Mouse (Mus musculus) neural tube, embryonic 12.5 days (tissue): ENCODE data around the gene Acads. TPM values are rescaled to one million over a fixed set of nuclear protein-coding genes. Genes with fewer than 3 reads are reported as not detected.
A peak's percentile ranks its signal among the peaks of the same experiment; 100 is the strongest.
"Not testable (repeated sequence)": the region's sequence is repeated elsewhere in the genome, so short reads cannot be mapped to it uniquely, and the experiment has no call there.

Experiments used
- ATAC-seq: fragments of 200-750 bp; cut with Nextera tagmentation; 2 replicates; pipeline ENCODE4 v1.8.0; 2017; ENCODE audit warnings: low read depth, mild to moderate bottlenecking, moderate TSS enrichment, moderate library complexity; ENCODE audit not compliant: low FRiP score
- H3K27ac ChIP-seq: fragments of 300-500 bp; sonication (generic); 2 replicates; pipeline ENCODE4 v1.5.1; 2016
- H3K27me3 ChIP-seq: fragments of 300-500 bp; sonication (generic); replicated peaks from 2 replicates; pipeline ENCODE4 v1.6.1; 2016; ENCODE audit warnings: mild to moderate bottlenecking
- H3K36me3 ChIP-seq: fragments of 300-500 bp; sonication (generic); 2 replicates; pipeline ENCODE4 v1.6.1; 2016; ENCODE audit warnings: mild to moderate bottlenecking
- H3K4me1 ChIP-seq: fragments of 300-500 bp; sonication (generic); 2 replicates; pipeline ENCODE4 v1.6.1; 2016
- H3K4me2 ChIP-seq: fragments of 300-500 bp; sonication (generic); replicated peaks from 2 replicates; pipeline ENCODE4 v1.6.1; 2016; ENCODE audit warnings: mild to moderate bottlenecking
- H3K4me3 ChIP-seq: fragments of 300-500 bp; sonication (generic); 2 replicates; pipeline ENCODE4 v1.5.1; 2016
- H3K9ac ChIP-seq: fragments of 300-500 bp; sonication (generic); 2 replicates; pipeline ENCODE4 v1.6.1; 2016; ENCODE audit warnings: mild to moderate bottlenecking
- H3K9me3 ChIP-seq: fragments of 300-500 bp; sonication (generic); 2 replicates; pipeline ENCODE4 v1.6.1; 2016; ENCODE audit warnings: mild to moderate bottlenecking
- WGBS: fragments of 180-500 bp; shearing (Covaris S2); methylation state at CpG from one replicate; pipeline ENCODE4 v1.1.7; 2016; 5-methylcytosine and 5-hydroxymethylcytosine counted together
- polyA plus RNA-seq: library from polyadenylated mRNA; unstranded; fragments of >200 nt; fragmentation: Nextera tagmentation; extraction: Ambion mirVana; gene quantifications from 2 replicates; pipeline ENCODE4 v1.2.1, GENCODE M21; 2016

The Acads gene
- polyA plus RNA-seq, result 45.1 and 47.9 TPM in 2 replicates

GRCm38 (mm10) chr5:115118961-115119570, at the start of gene Acads:
Gene Acads (minus strand): TSS chr5:115119346.
- H3K27me3 ChIP-seq, result no peaks in the 10 kb centered on the region
- WGBS, result 1% methylated on average over 39 of the region's 39 CpGs
- ATAC-seq, result peak; percentile 91

DNA sequence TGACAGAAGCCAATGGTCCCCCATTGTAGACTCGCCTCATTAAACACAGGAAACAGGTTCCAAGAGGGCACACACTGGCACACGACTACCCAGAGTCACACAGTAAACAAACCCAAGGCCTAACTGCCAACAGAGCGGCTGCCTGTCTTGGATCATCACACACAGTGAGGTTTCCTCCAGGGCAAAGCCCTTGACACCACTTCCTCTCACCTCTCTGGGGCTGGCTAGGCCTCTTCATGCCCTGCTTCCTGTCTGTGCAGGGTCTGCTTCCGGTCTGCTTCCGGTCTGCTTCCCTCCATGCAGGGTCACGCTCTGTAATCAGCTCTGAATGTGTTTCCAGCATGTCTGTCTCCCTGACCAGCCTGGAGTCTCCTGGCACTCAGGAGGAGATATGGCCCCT, 48.2 kb upstream of the Acads start:
- Histone ChIP-seq H3K27ac (no peak overlapping the region), H3K4me2 (no peak overlapping the region), H3K9ac (no peak overlapping the region), H3K4me1 (peaks cover 4% of the 10 kb centered on the region; the same call in 1 of the 2 replicates), H3K36me3 (peaks cover 11% of the 10 kb centered on the region), H3K4me3 (no peak overlapping the region), H3K9me3 (no peaks in the 10 kb centered on the region), H3K27me3 (no peaks in the 10 kb centered on the region)
- WGBS, result 71% methylated on average over 6 of the region's 6 CpGs
- no peak for ATAC-seq

More at GRCm38 (mm10) chr5:115118961-115119570, at the start of gene Acads:
- Histone ChIP-seq H3K36me3 (peaks cover 32% of the 10 kb centered on the region), H3K9me3 (no peaks in the 10 kb centered on the region), H3K4me1 (peaks cover 11% of the 10 kb centered on the region), H3K9ac (peak within 1 kb of the TSS; percentile 83), H3K27ac (0 out of 2 replicates have a peak within 1 kb of the TSS, but pooled peaks have one; percentile 10), H3K4me3 (peak within 1 kb of the TSS; percentile 78), H3K4me2 (peak within 1 kb of the TSS; percentile 83)

GRCm38 (mm10) chr5:115166815-115167194, 47.7 kb upstream of the Acads start:
- no peak overlapping the region for H3K4me3 ChIP-seq
- peaks cover 4% of the 10 kb centered on the region; the same call in 1 of the 2 replicates for H3K4me1 ChIP-seq
- H3K36me3 ChIP-seq, result peaks cover 5% of the 10 kb centered on the region
- H3K9ac ChIP-seq, result no peak overlapping the region
- no peak overlapping the region for H3K27ac ChIP-seq
- no peak for ATAC-seq
- H3K27me3 ChIP-seq, result no peaks in the 10 kb centered on the region
- H3K4me2 ChIP-seq, result no peak overlapping the region
- no peaks in the 10 kb centered on the region for H3K9me3 ChIP-seq
- 83% methylated on average over 7 of the region's 7 CpGs for WGBS

DNA sequence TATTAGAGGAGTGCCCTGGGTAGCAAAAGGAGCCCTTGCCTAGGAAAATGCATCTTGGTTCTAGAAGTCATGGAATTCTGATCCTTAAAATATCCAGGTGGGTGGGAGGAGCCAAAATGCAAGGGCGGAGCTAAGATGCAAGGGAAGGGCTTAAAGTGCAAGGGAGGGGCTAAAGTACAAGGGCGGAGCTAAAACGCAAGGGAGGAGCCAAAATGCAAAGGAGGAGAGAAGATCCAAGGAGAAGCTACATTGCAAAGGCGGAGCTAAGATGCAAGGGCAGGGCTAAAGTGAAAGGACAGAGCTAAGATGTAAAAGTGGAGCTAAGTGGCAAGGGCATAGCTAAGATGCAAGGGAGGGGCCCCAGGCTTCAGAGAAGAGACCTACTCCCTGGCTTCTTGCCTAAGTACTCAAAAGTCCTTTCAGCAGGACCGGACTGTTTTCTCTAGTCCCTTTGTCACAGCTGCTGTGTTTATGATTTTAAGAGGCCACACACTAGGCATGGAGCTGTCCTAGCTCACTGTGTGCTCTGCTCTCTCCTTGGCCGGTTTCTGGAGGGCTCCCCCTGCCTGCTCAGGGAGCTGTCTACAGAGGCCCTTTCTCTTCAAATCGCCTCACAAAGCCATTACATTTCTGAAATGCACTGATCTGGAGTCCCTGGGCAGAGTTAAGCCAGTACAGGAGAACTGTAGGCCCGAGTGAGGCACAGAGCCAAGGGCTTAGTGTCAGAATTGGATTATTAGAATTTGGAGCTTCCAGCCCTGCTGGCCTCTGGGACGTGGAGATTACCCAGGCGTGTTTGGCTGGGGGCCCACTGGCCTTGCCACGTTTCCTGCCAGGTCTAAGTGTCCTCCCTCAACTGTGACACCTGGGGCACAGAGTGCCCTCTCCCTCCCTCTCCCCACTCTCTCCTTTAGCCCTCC, 47.0 kb upstream of the Acads start:
- Histone ChIP-seq H3K9me3 (no peaks in the 10 kb centered on the region), H3K9ac (no peak overlapping the region), H3K27me3 (no peaks in the 10 kb centered on the region), H3K36me3 (peaks cover 4% of the 10 kb centered on the region; the same call in 1 of the 2 replicates), H3K4me2 (no peak overlapping the region), H3K4me1 (peaks cover 4% of the 10 kb centered on the region; the same call in 1 of the 2 replicates), H3K4me3 (no peak overlapping the region), H3K27ac (no peak overlapping the region)
- no peak for ATAC-seq
- WGBS, result 57% methylated on average over 11 of the region's 11 CpGs

DNA sequence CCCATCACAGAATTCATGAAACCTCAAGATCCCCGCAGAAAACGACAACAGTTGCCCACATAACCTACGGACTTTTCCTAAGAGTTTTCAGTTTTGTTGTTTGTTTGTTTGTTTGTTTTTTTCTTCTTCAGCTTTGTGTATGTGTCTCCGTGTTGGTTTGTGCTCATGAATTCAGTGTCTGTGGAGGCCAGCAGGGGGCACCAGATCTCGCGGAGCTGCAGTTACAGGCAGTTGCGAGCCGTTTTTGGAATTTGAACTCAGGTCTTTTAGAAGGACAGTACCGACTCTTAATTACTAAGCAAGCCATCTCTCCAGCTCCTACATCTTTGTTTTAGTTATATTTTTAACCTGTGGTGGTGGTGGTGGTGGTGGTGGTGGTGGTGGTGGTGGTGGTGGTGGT, 46.2 kb upstream of the Acads start:
- Histone ChIP-seq H3K4me2 (no peak overlapping the region), H3K9me3 (no peaks in the 10 kb centered on the region), H3K36me3 (peaks cover 3% of the 10 kb centered on the region; the same call in 1 of the 2 replicates), H3K4me3 (no peak overlapping the region), H3K27me3 (no peaks in the 10 kb centered on the region), H3K27ac (no peak overlapping the region), H3K9ac (no peak overlapping the region), H3K4me1 (peaks cover 4% of the 10 kb centered on the region; the same call in 1 of the 2 replicates)
- ATAC-seq, result no peak
- 61% methylated on average over 9 of the region's 9 CpGs for WGBS

GRCm38 (mm10) chr5:115164446-115164845, 45.3 kb upstream of the Acads start:
- WGBS, result 76% methylated on average over 4 of the region's 4 CpGs
- ATAC-seq, result not testable (repeated sequence)

GRCm38 (mm10) chr5:115163563-115163962, 44.4 kb upstream of the Acads start:
- H3K4me2 ChIP-seq, result 0 out of 2 replicates have a peak overlapping the region, but pooled peaks have one; percentile 4
- H3K27me3 ChIP-seq, result no peaks in the 10 kb centered on the region
- WGBS, result 42% methylated on average over 8 of the region's 8 CpGs
- 0 out of 2 replicates have a peak, but pooled peaks cover 3% of the 10 kb centered on the region for H3K4me1 ChIP-seq
- H3K36me3 ChIP-seq, result no peaks in the 10 kb centered on the region
- H3K9me3 ChIP-seq, result no peaks in the 10 kb centered on the region
- no peak overlapping the region for H3K4me3 ChIP-seq
- no peak overlapping the region for H3K9ac ChIP-seq
- no peak for ATAC-seq
- H3K27ac ChIP-seq, result no peak overlapping the region

More at GRCm38 (mm10) chr5:115164446-115164845, 45.3 kb upstream of the Acads start:
- H3K4me3 ChIP-seq, H3K36me3 ChIP-seq, H3K4me2 ChIP-seq, H3K4me1 ChIP-seq, H3K27me3 ChIP-seq, H3K27ac ChIP-seq, H3K9me3 ChIP-seq, H3K9ac ChIP-seq: not testable (repeated sequence)

GRCm38 (mm10) chr5:115161940-115162279, 42.8 kb upstream of the Acads start:
- H3K9me3 ChIP-seq, H3K36me3 ChIP-seq, H3K4me2 ChIP-seq, ATAC-seq, H3K27ac ChIP-seq, H3K27me3 ChIP-seq, H3K9ac ChIP-seq, H3K4me3 ChIP-seq: not testable (repeated sequence)
- 75% methylated on average over 1 of the region's 1 CpGs for WGBS
- peaks cover 11% of the 10 kb centered on the region for H3K4me1 ChIP-seq

- 68% methylated on average over 13 of the region's 13 CpGs for WGBS
These were observed 42.2 kb upstream of the Acads start for GRCm38 (mm10) chr5:115161064-115161939.

DNA sequence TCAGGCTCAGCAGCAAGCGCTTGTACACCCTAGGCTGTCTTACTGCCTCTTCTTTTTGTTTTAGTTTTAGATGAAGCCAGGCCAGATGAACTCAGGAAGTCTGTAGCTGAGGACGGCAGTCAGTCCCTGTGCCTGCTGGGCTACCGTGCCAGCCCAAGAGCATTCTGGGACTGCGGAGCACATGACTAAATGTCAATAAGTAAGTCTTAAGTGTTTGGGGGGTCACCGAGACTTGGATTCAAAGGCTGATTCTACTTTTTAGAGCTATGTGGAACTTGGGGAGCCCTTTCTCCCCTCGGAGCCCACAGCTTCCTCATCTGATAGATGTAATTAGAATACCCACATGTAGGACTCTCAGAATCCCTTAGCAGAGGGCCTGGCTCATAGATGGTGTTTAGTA, 41.5 kb upstream of the Acads start:
- Histone ChIP-seq H3K27ac (no peak overlapping the region), H3K4me3 (no peak overlapping the region), H3K9me3 (no peaks in the 10 kb centered on the region), H3K27me3 (no peaks in the 10 kb centered on the region), H3K36me3 (no peaks in the 10 kb centered on the region), H3K4me1 (peaks cover 23% of the 10 kb centered on the region), H3K9ac (no peak overlapping the region), H3K4me2 (no peak overlapping the region)
- no peak for ATAC-seq
- WGBS, result 83% methylated on average over 6 of the region's 6 CpGs

More at GRCm38 (mm10) chr5:115161064-115161939, 42.2 kb upstream of the Acads start:
- no peak overlapping the region for H3K9ac ChIP-seq
- no peak overlapping the region; the same call in 1 of the 2 replicates for H3K27ac ChIP-seq
- H3K4me3 ChIP-seq, result no peak overlapping the region
- no peak overlapping the region for H3K4me2 ChIP-seq
- H3K27me3 ChIP-seq, result no peaks in the 10 kb centered on the region
- no peaks in the 10 kb centered on the region for H3K36me3 ChIP-seq
- no peak for ATAC-seq
- no peaks in the 10 kb centered on the region for H3K9me3 ChIP-seq
- H3K4me1 ChIP-seq, result peaks cover 16% of the 10 kb centered on the region

GRCm38 (mm10) chr5:115159165-115159564, 40.0 kb upstream of the Acads start:
- peak overlapping the region; percentile 96 for H3K4me3 ChIP-seq
- WGBS, result 35% methylated on average over 12 of the region's 12 CpGs
- peak overlapping the region; percentile 67; the same call in 1 of the 2 replicates for H3K27ac ChIP-seq
- peak overlapping the region; percentile 97 for H3K9ac ChIP-seq
- H3K9me3 ChIP-seq, result no peaks in the 10 kb centered on the region
- no peak for ATAC-seq
- H3K27me3 ChIP-seq, result no peaks in the 10 kb centered on the region
- peak overlapping the region; percentile 93 for H3K4me2 ChIP-seq
- peaks cover 35% of the 10 kb centered on the region for H3K4me1 ChIP-seq
- no peaks in the 10 kb centered on the region for H3K36me3 ChIP-seq
